Mouse (Mus musculus) CH12F3 (cell line): ENCODE results near the gene Corin.

Experiments
- in situ Hi-C: fragments of 300-500 bp; cut with MboI; formaldehyde crosslinking; loops from 2 replicates; pipeline ENCODE4 v1.14.3; 2020; ENCODE audit warnings: low sequenced_read_pairs

Gene Corin

GRCm38 (mm10) chr5:72443946-72444345 is 60.3 kb downstream of the Corin start:
- in situ Hi-C loops, result no loop called here

GRCm38 (mm10) chr5:72443007-72443406 is 61.3 kb downstream of the Corin start:
- in situ Hi-C loops, result no loop called here

- in situ Hi-C loops, result no loop called here
Measured at GRCm38 (mm10) chr5:72441181-72441580, 63.1 kb downstream of the Corin start.

GRCm38 (mm10) chr5:72435085-72435484 is 69.2 kb downstream of the Corin start:
- in situ Hi-C loops, result no loop called here

- in situ Hi-C loops, result no loop called here
Measured at GRCm38 (mm10) chr5:72431856-72432255, 72.4 kb downstream of the Corin start.

DNA sequence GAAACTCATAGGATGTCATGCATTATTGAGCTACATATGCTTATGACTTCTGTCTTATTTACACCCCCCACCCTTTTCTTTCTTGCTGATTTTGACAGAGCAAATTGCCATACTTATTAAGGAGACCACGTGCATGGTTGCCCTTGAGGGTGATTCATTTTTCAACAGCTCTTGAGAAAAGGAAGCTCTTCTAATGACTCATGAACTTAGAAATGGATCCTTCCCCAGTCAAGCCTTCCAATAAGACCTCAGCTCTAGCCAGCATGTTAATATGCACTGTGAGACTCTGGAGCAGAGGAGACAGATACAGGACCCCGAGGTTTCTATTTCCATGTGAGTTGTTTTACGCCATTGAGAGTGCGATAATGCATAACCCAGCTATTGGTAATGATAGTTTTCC is 76.7 kb downstream of the Corin start:
- in situ Hi-C loops, result no loop called here

GRCm38 (mm10) chr5:72425342-72426010 is 78.8 kb downstream of the Corin start:
- in situ Hi-C loops, result no loop called here

- in situ Hi-C loops, result no loop called here
Measured at GRCm38 (mm10) chr5:72411874-72412329, 92.4 kb downstream of the Corin start.

GRCm38 (mm10) chr5:72410841-72411240 is 93.4 kb downstream of the Corin start:
- in situ Hi-C loops, result no loop called here

DNA sequence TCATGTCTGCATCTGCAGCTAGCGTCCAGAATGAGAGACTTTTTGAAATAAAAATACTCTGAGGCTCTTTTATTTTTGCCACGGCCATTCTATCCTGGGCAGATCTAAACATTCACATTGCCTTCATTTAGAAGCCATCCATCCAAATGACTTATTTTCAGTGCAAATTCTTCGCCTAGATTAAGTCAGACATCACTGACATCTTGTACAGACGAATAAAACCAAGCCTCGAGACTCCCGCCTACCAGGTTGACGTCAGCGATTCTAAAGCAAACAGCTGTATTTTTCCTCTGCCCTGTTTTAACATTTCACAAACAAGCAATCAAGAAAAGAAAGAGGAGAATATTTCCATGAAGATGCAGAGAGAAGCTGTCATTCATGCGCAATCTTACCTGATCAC is 100.9 kb downstream of the Corin start:
- in situ Hi-C loops, result no loop called here

GRCm38 (mm10) chr5:72402913-72403312 is 101.4 kb downstream of the Corin start:
- in situ Hi-C loops, result no loop called here

- in situ Hi-C loops, result no loop called here
Measured at GRCm38 (mm10) chr5:72401778-72402177, 102.5 kb downstream of the Corin start.

DNA sequence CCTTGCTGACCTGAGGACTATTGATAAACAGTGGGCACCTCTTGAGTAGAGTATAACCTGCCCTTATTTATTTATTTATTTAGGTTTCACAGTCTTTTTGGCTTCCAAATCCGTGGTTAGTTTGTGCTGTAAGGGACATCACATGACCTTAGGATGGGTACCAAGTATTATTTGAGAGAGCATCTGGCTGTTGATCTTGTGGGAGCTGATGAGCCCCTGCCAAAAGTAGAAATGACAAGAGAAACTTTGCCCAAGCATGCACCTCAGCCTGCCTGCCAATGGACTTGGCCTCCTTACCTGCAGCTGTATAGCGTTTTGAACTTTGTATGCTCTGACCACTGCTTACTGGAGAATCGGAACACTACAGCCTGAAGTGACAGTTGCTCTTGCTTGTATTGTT is 103.0 kb downstream of the Corin start:
- in situ Hi-C loops, result no loop called here

DNA sequence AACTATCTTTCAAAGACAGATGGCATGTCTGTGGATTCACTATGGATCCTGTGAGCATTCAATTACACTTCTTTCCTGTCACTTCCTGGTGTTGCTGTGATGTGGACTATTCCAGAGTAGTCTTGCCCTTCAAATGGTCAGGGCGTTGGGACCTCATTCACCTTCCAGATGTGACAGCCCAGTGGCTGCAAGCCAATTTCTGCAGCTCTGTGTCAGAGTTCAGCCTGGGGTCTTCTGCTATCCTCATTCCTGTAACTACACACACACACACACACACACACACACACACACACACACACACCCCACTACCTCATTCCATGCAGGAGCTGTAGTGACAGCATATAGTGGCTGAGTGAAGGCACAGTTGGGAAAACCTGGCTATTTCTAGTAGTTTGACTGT is 122.1 kb downstream of the Corin start:
- in situ Hi-C loops, result no loop called here

- in situ Hi-C loops, result no loop called here
Measured at GRCm38 (mm10) chr5:72380616-72381015, 123.7 kb downstream of the Corin start.

GRCm38 (mm10) chr5:72368004-72368403 is 136.3 kb downstream of the Corin start:
- in situ Hi-C loops, result loop anchor here (25.0 kb wide), 1 partner anchor 344 kb away; no protein-coding TSS in a partner anchor

DNA sequence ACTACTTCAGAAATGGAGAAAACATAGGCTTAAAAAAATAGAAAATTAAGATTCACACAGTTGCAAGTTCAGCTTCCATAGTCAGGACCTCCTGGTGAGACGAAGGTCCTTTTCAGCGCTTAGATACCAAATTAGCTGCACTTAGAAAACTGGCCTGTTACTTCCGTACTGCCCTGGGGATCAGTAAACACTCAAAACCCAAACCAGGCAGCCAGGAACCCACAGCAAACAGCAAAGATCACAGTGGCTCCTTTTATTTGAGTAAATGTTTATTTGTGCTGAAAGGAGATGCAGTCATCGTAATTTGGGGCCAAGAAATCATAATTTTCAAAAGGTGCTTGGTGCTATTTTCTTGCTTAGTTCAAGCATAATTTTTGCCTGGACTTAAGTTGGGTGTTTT is 138.5 kb downstream of the Corin start:
- in situ Hi-C loops, result loop anchor here (25.0 kb wide), 1 partner anchor 346 kb away; no protein-coding TSS in a partner anchor

- in situ Hi-C loops, result loop anchor here (25.0 kb wide), 1 partner anchor 348 kb away; no protein-coding TSS in a partner anchor
Measured at GRCm38 (mm10) chr5:72363838-72364237, 140.4 kb downstream of the Corin start.

DNA sequence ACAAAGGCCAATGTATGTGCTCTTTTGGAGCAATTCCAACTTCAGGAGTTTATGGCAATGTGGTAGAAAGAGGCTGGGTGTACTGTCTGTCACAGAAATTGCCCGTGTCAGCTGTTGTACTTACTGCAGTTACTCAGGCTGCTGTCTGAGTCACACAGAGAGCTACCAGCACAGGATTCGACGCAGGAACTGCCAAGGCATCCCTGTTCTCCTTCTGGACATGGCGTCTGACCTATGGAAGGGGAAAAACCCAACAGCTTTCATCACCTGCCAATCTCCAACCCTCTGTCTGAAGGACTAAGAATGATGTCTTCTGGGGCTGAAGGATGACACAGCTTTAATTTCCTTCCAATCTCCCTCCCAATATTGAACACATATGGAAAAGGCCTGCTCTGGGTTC is 150.5 kb downstream of the Corin start:
- in situ Hi-C loops, result loop anchor here (25.0 kb wide), 1 partner anchor 359 kb away; no protein-coding TSS in a partner anchor

- in situ Hi-C loops, result loop anchor here (25.0 kb wide), 1 partner anchor 362 kb away; no protein-coding TSS in a partner anchor
Measured at GRCm38 (mm10) chr5:72350081-72350758, 154.1 kb downstream of the Corin start.

- in situ Hi-C loops, result no loop called here
Measured at GRCm38 (mm10) chr5:72348591-72348990, 155.7 kb downstream of the Corin start.

DNA sequence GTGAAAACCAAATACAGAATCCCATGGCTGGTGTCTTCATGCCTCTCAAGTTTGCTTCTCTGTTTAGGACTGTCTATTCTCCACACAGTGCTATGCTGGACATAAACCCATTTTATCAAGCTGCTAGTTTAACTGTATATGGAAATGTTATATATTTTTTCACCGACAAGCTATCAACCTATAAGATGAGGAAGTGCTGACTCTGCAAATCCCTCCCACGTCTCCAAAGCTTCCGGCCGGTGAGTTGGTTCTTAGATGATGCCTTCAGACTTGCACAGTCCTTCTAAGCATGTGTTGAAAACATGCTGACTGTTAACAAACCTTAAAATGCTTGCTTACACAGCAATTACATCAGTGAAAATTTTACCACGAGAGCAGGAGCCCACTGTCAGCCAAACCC is 168.4 kb downstream of the Corin start:
- in situ Hi-C loops, result no loop called here
